Mouse (Mus musculus) heart, embryonic 15.5 days (tissue): ENCODE results near the gene Prune2. TPM values are rescaled to one million over a fixed set of nuclear protein-coding genes. Genes with fewer than 3 reads are reported as not detected.

Experiments used
- ATAC-seq: fragments of 200-750 bp; cut with Nextera tagmentation; replicated peaks from 2 replicates; pipeline ENCODE4 v1.8.0; 2017; ENCODE audit warnings: low read depth, moderate TSS enrichment; ENCODE audit not compliant: insufficient number of reproducible peaks, insufficient read depth, low FRiP score
- H3K27ac ChIP-seq: fragments of 300-500 bp; sonication (generic); 2 replicates; pipeline ENCODE4 v1.5.1; 2015; ENCODE audit warnings: mild to moderate bottlenecking, inconsistent platforms
- H3K27me3 ChIP-seq: fragments of 300-500 bp; sonication (generic); 2 replicates; pipeline ENCODE4 v1.6.1; 2015; ENCODE audit warnings: inconsistent platforms
- H3K36me3 ChIP-seq: fragments of 300-500 bp; sonication (generic); 2 replicates; pipeline ENCODE4 v1.6.1; 2015; ENCODE audit warnings: mild to moderate bottlenecking, inconsistent platforms
- H3K4me1 ChIP-seq: fragments of 300-500 bp; sonication (generic); replicated peaks from 2 replicates; pipeline ENCODE4 v1.6.1; 2015; ENCODE audit warnings: inconsistent platforms
- H3K4me2 ChIP-seq: fragments of 300-500 bp; sonication (generic); 2 replicates; pipeline ENCODE4 v1.6.1; 2015; ENCODE audit warnings: inconsistent platforms, mild to moderate bottlenecking, moderate library complexity
- H3K4me3 ChIP-seq: fragments of 300-500 bp; sonication (generic); 2 replicates; pipeline ENCODE4 v1.5.1; 2015; ENCODE audit warnings: mild to moderate bottlenecking, inconsistent platforms
- H3K9ac ChIP-seq: fragments of 300-500 bp; sonication (generic); 2 replicates; pipeline ENCODE4 v1.6.1; 2015; ENCODE audit warnings: mild to moderate bottlenecking, inconsistent platforms
- H3K9me3 ChIP-seq: fragments of 300-500 bp; sonication (generic); replicated peaks from 2 replicates; pipeline ENCODE4 v1.6.1; 2016; ENCODE audit warnings: inconsistent platforms
- WGBS: fragments of 180-500 bp; shearing (Covaris S2); methylation state at CpG from one replicate; pipeline ENCODE4 v1.1.7; 2015; ENCODE audit warnings: mixed read lengths; 5-methylcytosine and 5-hydroxymethylcytosine counted together
- polyA plus RNA-seq: library from polyadenylated mRNA; unstranded; fragments of >200 nt; fragmentation: Nextera tagmentation; extraction: Ambion mirVana; gene quantifications from 2 replicates; pipeline ENCODE4 v1.2.1, GENCODE M21; 2015

Prune2 gene
- polyA plus RNA-seq, 1 experiment from 2014 or later: 6.5 TPM

DNA sequence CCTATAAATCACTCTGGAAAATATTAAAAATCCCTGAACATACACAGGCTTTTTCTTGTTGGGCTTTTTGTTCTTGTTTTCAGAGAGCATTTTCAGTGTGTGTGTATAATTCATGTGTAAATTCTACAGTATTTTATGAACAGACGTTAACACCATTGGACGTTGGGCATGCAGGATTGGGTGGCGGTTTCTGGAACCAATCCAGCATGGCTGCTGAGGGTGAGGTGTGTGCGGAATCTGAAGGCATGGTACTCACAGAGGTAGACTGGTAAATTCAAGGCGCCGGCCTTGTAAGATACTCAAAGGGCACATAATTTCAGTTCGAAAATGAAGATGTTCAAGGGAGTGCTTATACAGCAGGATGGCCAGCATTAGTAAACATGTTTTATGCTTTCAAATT lies 251.2 kb downstream of the Prune2 start:
- ATAC-seq: no peak
- Histone ChIP-seq H3K36me3 (no peaks in the 10 kb centered on the region), H3K9ac (no peak overlapping the region), H3K27ac (no peak overlapping the region), H3K9me3 (no peaks in the 10 kb centered on the region), H3K27me3 (no peaks in the 10 kb centered on the region), H3K4me1 (no peaks in the 10 kb centered on the region), H3K4me3 (no peak overlapping the region), H3K4me2 (no peak overlapping the region)
- WGBS: 83% methylated on average over 7 of the region's 7 CpGs

DNA sequence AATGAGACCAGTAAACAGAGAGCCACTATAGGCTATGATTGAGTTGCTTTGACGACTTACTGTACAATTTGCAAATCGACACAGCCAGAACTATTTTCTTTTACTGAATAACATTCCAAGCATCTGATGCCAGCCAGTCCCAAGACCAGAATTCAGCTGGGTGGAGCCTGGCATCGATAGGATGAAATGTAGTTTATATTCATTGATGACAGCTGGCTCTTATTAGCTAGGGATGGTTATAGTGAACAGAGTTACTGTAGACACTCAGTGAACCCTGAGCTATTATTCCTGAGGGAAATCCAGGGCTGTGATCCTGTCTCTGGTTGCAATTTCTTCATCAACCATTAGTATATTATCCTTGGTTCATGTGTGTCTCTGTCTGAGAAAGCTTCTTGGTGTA lies 254.6 kb downstream of the Prune2 start:
- 77% methylated on average over 3 of the region's 3 CpGs for WGBS

DNA sequence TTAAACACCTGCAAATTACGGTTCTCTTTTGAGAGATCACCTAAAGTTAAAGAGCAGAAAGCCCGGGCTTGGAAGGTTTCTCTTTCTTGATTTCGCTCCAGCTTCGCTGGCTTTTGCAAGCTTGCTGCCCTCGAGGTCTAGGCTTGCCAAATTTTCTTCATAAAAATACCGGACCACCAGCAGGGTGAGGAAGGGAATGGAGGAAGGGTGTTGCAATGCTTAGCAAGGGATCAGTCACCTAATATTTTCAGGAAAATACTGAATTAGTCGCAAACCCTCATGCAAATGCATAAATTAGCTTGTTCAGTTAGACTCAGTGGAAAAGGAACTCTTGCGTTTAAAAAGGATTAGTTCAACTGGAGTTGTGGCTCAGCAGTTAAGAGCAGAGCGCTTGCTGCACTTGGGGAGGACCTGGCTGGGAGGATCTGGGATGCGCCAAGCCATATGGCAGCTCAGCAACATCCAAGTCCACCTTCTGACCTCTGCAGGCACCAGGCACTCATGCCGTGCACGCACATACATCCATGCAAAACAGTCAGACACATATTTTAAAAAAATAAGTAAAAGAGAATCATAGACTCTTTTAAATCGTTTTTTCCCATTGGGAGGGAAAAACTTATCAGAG lies 259.1 kb downstream of the Prune2 start:
- no peaks in the 10 kb centered on the region for H3K4me1 ChIP-seq
- H3K4me2 ChIP-seq: no peak overlapping the region
- no peaks in the 10 kb centered on the region for H3K36me3 ChIP-seq
- no peaks in the 10 kb centered on the region for H3K9me3 ChIP-seq
- H3K9ac ChIP-seq: no peak overlapping the region
- no peaks in the 10 kb centered on the region for H3K27me3 ChIP-seq
- ATAC-seq: no peak
- 75% methylated on average over 13 of the region's 13 CpGs for WGBS
- no peak overlapping the region for H3K4me3 ChIP-seq
- no peak overlapping the region for H3K27ac ChIP-seq

More for the DNA sequence above, 254.6 kb downstream of the Prune2 start:
- Histone ChIP-seq H3K36me3 (no peaks in the 10 kb centered on the region), H3K9ac (no peak overlapping the region), H3K9me3 (no peaks in the 10 kb centered on the region), H3K27ac (no peak overlapping the region), H3K4me2 (no peak overlapping the region), H3K4me1 (no peaks in the 10 kb centered on the region), H3K4me3 (no peak overlapping the region), H3K27me3 (no peaks in the 10 kb centered on the region)
- no peak for ATAC-seq

GRCm38 (mm10) chr19:17218195-17218594 lies 262.3 kb downstream of the Prune2 start:
- Histone ChIP-seq H3K4me2 (no peak overlapping the region), H3K4me3 (no peak overlapping the region), H3K27me3 (no peaks in the 10 kb centered on the region), H3K36me3 (no peaks in the 10 kb centered on the region), H3K4me1 (no peaks in the 10 kb centered on the region; the same call in 1 of the 2 replicates), H3K27ac (no peak overlapping the region), H3K9me3 (no peaks in the 10 kb centered on the region), H3K9ac (no peak overlapping the region)
- WGBS: 60% methylated on average over 3 of the region's 3 CpGs
- no peak for ATAC-seq

DNA sequence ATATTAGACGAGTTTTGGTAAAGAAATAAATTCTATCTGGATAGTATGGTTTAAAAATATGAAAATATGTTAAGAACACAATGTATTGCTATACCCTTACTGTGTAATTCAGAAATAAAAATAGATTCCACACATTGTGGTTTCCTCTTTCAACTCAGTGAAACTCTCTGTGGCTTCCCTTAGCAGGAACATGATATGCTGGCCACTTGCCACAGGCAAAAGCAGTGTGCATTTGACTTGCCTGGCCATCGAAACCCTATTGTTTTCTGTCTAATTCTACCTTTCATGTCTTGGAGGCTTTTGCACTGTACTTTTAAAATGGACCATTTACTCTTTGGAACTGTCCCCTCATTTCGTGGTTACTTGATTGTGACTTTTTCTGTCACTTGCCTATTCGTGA lies 267.9 kb downstream of the Prune2 start:
- H3K4me1 ChIP-seq: peaks cover 5% of the 10 kb centered on the region; the same call in 1 of the 2 replicates
- H3K4me3 ChIP-seq: no peak overlapping the region
- no peaks in the 10 kb centered on the region for H3K36me3 ChIP-seq
- no peak overlapping the region for H3K27ac ChIP-seq
- H3K4me2 ChIP-seq: no peak overlapping the region
- no peak for ATAC-seq
- no peaks in the 10 kb centered on the region for H3K27me3 ChIP-seq
- H3K9ac ChIP-seq: no peak overlapping the region
- WGBS: 58% methylated on average over 4 of the region's 4 CpGs
- no peaks in the 10 kb centered on the region for H3K9me3 ChIP-seq

DNA sequence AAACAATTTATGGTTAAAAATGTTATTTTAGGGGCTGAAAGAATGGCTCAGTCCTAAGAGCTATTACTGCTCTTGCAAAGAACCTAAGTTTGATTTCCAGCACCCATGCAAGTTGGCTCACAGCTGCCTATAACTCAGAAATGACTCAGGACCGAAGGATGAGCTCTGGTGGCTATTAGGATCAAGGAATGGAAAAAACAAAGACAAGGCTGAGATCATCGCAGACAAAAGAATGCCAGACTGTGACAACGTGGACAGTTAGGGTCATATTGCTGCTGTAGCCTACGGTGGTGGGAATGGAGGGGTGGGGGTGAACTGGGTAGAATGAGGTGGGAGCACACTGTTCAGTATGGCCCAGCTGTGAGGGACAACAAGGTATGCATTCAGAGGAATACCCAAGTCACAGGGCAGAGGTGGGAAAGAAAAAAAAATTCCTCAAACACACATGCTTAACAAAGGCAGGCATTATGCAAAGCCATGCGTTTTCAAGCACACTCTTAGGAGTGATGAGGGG lies 269.7 kb downstream of the Prune2 start:
- Histone ChIP-seq H3K36me3 (no peaks in the 10 kb centered on the region), H3K9me3 (no peaks in the 10 kb centered on the region), H3K4me1 (peaks cover 5% of the 10 kb centered on the region; the same call in 1 of the 2 replicates), H3K4me3 (no peak overlapping the region), H3K27ac (no peak overlapping the region), H3K4me2 (no peak overlapping the region), H3K9ac (no peak overlapping the region), H3K27me3 (no peaks in the 10 kb centered on the region)
- WGBS: 57% methylated on average over 5 of the region's 5 CpGs
- no peak for ATAC-seq

DNA sequence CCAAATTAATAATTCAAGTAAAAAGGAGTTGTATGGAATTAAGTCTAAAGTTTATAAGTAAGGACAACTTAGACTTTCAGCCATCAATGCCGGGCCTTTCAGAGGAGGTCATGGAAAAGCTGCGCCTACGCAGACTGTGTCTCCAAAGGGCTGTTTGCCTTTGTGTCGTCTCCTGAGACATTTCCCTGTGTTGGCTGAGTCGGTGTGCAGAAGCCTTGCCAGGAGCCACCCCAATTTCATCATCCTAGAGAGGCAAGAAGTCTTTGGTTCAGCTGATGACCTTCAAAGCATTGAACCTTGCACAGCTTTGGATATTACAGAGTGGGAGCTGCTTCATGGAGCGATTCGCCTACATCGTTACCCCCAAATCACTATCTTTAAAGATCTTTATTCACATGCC lies 270.2 kb downstream of the Prune2 start:
- Histone ChIP-seq H3K4me1 (peaks cover 5% of the 10 kb centered on the region; the same call in 1 of the 2 replicates), H3K27ac (no peak overlapping the region)
- WGBS: 83% methylated on average over 8 of the region's 8 CpGs

GRCm38 (mm10) chr19:17230013-17230412 lies 274.1 kb downstream of the Prune2 start:
- H3K4me3 ChIP-seq: no peak overlapping the region
- no peak overlapping the region for H3K4me2 ChIP-seq
- H3K4me1 ChIP-seq: no peaks in the 10 kb centered on the region
- H3K9ac ChIP-seq: no peak overlapping the region
- H3K9me3 ChIP-seq: no peaks in the 10 kb centered on the region
- H3K27ac ChIP-seq: no peak overlapping the region
- H3K36me3 ChIP-seq: no peaks in the 10 kb centered on the region
- H3K27me3 ChIP-seq: no peaks in the 10 kb centered on the region
- no peak for ATAC-seq
- 18% methylated on average over 1 of the region's 1 CpGs for WGBS

More for the DNA sequence above, 270.2 kb downstream of the Prune2 start:
- no peaks in the 10 kb centered on the region for H3K36me3 ChIP-seq
- no peak overlapping the region for H3K4me3 ChIP-seq
- H3K4me2 ChIP-seq: no peak overlapping the region
- ATAC-seq: no peak
- no peak overlapping the region for H3K9ac ChIP-seq
- no peaks in the 10 kb centered on the region for H3K9me3 ChIP-seq
- H3K27me3 ChIP-seq: no peaks in the 10 kb centered on the region

DNA sequence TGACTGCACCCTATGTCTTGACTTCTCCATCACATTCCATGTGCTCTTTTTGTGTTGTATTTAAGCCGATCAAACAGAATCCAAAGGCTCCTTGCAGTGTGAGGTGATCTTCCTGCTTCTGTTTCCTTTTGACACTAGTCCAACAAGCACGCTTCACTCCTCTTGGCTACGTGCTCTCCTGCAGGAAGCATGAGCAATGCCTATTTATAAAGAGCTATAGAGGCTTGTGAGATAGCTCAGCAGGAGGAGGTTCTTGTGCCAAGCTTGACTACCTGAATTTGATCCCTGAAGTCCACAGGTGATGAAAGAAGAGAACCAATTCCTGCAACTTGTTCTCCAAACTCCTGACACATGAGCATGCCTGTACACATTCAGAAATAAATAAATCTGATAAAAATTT lies 282.6 kb downstream of the Prune2 start:
- no peak overlapping the region for H3K9ac ChIP-seq
- no peaks in the 10 kb centered on the region for H3K27me3 ChIP-seq
- H3K4me3 ChIP-seq: no peak overlapping the region
- no peak overlapping the region for H3K27ac ChIP-seq
- 41% methylated on average over 3 of the region's 3 CpGs for WGBS
- no peaks in the 10 kb centered on the region for H3K36me3 ChIP-seq
- peak; percentile 47; the same call in 1 of the 2 replicates for ATAC-seq
- H3K9me3 ChIP-seq: no peaks in the 10 kb centered on the region
- peaks cover 3% of the 10 kb centered on the region for H3K4me1 ChIP-seq
- no peak overlapping the region for H3K4me2 ChIP-seq

DNA sequence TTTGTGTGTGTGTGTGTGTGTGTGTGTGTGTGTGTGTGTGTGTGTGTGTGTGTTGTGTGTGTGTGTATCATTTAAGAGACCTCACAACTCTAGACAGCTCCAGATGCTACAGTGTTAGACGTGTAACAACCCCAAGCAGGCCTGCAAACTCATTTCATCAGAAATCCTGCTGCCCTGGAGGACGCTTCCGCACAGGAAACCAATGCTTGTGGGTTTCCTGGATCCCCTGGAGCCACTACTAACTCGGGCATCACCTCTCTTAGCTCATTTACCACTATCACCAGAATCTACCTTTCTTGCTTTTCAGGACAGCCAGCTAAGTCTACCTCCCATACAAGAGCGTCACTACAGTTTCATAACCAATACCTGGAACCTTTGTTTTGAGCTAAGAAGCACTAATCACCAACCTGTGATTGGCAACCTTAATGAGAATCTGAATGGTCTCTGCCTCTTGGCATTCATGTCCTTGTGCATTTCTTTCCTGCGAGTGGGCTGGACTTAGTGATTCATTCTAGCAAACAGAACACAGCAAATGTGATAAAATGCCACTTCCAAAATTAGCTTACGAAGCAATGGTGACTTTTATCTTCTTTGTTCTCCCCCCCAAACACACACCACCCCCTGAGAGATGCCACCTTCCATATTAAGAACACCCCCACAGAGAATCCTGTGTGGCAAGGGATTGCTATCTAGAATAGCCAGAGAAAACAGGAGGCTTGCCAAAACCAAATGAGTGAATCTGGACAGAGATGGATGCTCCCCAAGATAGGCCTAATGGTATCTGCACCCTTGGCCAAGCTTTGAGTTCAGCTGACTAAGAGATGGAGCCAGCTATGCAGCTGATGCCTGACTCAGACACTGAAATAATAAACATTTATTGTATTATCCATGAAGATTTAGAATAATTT lies 284.5 kb downstream of the Prune2 start:
- 81% methylated on average over 7 of the region's 7 CpGs for WGBS
- no peak for ATAC-seq
- Histone ChIP-seq H3K27me3 (no peaks in the 10 kb centered on the region), H3K4me1 (peaks cover 3% of the 10 kb centered on the region), H3K9ac (no peak overlapping the region), H3K27ac (no peak overlapping the region), H3K9me3 (no peaks in the 10 kb centered on the region), H3K4me2 (no peak overlapping the region), H3K4me3 (no peak overlapping the region), H3K36me3 (no peaks in the 10 kb centered on the region)

GRCm38 (mm10) chr19:17241206-17241605 lies 285.3 kb downstream of the Prune2 start:
- 87% methylated on average over 1 of the region's 1 CpGs for WGBS
- Histone ChIP-seq H3K4me2 (no peak overlapping the region), H3K4me1 (peaks cover 3% of the 10 kb centered on the region), H3K36me3 (no peaks in the 10 kb centered on the region), H3K4me3 (no peak overlapping the region), H3K9me3 (no peaks in the 10 kb centered on the region), H3K27ac (no peak overlapping the region), H3K9ac (no peak overlapping the region), H3K27me3 (no peaks in the 10 kb centered on the region)
- no peak for ATAC-seq
